Mouse (Mus musculus) mouse embryonic stem cell (cell line): ENCODE results near the gene Ksr1.

Experiments used
- in situ Hi-C, 2 experiments: fragments of 300-500 bp; cut with MboI; formaldehyde crosslinking; loops; 1 replicate in 1 of 2; 3 replicates in 1 of 2; pipeline ENCODE4 v1.14.3; 2019 to 2020; ENCODE audit warnings: low sequenced_read_pairs in 2 of 2, low pct_unique_long_range_greater_than_20kb in 1 of 2, mixed read lengths in 1 of 2; ENCODE audit not compliant: unreplicated experiment in 1 of 2

Gene Ksr1

DNA sequence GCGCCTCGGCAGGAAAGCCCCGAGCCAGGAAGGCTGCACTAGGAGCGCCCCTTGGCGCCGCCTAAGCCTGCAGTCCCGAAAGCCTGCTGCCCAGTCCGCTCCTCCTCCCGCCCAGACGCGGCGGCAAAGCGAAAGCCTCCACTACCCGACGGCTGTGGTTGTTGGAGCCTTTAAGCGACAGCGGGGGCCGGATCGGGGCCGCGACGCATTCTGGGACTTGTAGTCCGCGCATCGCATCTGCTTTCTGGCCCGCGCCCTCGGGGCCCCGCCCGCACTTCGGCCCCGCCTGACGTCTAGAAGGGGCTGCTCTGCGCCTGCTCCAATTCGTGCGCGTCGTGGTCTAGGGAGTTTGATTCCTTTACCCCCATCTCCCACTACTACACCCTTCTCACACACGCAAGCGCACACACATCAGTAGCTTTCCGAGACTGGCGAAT is at the start of gene Ksr1:
Gene Ksr1 (minus strand): TSS at position 77 of the 437 bp plus-strand sequence.
- in situ Hi-C loops, result no loop called here

DNA sequence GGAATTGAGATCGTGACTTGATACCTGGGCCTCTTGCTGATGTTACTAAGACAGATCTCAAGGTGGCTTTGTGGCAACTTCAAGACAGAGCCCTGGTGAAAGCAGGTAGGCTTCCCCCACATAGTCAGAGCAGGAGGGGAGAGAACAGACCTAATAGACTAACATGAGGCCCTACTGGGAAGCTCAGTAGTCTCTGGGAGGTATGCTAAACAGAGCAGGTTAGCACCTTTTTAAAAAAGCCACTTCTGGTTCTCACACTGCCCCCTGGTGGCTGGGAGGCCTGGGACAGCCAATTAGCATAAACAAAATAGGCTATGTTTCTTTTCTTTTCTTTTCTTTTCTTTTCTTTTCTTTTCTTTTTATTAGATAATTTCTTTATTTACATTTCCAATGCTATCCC is 46.0 kb upstream of the Ksr1 start:
- in situ Hi-C loops, result no loop called here

DNA sequence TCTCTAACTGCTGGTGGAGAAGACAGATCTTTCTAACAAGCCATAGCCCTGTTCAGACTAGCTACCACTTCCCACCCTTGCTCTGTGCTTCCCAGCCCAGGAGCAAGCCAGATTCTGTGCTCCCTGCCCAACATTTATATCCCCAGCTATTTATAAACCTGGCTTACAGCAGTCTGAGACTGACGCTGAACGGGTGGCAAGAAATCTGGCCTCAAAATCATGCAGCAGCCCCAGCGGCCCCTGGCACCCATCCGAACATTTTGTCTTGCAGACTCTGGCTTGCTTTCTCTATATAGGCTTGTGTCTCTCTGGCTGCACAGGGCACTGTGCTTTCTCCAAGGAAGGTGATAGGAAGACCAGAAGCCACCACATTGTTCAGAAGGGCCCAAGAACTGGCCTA is 45.0 kb upstream of the Ksr1 start:
- in situ Hi-C loops, result no loop called here

DNA sequence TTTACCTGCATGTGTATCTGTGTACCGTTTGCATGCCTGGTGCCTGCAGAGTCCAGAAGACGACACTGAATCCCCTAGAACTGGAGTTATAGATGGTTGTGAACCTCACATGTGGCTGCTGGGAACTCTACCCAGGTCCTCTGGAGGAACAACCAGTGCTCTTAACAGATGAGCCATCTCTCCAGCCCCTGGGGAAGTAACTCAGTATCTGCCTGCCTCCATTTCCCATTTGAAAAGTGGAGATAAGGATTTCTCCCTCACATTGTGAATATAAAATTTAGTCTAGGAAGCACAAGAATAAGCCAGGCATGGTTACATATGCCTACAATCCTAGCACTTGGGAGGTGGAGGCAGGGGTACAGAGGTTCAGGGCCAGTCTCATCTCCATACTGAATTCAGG is 44.0 kb upstream of the Ksr1 start:
- in situ Hi-C loops, result no loop called here

DNA sequence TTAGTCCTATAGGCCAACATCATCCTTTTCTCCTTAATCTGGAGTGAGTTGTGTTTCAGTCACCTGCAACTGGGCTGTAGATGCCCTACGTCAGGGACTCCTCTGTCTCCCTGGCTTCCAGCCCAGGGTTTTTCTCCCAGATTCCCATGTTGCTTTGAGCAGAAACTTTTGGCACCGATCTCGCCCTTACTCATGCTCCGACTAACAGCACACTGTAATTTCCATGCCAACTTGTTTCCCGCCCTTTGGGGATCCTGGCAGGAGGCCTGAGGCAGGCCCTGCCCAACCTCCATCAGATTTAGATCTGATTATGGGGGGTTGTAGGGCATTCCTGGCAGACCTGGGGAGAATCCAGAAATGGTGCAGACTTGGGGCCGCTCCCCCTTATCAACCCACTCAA is 42.0 kb upstream of the Ksr1 start:
- in situ Hi-C loops, result no loop called here

DNA sequence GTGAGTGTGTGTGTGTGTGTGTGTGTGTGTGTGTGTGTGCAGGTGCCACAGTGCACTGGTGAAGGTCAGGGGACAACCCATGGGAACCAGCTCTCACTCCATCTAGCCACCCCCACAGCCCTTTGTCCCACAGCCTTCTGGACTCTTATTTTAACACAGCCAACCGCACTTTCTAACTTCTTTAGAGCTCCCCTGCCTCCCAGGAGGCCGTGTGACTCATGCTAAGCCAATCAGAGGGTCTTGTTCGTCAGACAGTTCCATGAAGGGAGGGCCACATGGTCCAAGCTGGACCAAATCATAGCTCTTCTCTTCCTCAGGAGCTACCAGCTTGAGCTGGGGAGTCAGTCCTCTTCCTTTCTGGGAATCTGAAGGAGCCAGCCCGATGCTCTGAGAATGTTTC is 41.1 kb upstream of the Ksr1 start:
- in situ Hi-C loops, result no loop called here

DNA sequence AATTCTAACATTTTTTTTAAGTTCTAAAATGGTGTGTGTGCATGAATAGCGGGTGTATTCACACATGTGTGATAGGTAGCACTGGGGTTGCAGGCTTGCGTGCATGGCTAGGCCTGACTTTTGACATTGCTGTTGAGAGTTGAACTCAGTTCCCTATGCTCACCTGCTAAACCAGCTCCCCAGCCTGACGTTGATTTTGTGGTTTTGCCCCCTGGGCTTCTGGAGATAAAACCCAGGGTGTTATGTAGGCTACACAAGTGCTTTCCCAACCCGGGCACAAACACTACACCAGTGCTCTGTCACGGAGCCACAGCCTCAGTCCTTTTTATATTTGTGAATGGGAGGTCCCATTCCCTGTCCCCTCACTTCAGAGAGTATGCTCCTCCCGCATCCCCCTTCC is 39.5 kb upstream of the Ksr1 start:
- in situ Hi-C loops, result no loop called here

DNA sequence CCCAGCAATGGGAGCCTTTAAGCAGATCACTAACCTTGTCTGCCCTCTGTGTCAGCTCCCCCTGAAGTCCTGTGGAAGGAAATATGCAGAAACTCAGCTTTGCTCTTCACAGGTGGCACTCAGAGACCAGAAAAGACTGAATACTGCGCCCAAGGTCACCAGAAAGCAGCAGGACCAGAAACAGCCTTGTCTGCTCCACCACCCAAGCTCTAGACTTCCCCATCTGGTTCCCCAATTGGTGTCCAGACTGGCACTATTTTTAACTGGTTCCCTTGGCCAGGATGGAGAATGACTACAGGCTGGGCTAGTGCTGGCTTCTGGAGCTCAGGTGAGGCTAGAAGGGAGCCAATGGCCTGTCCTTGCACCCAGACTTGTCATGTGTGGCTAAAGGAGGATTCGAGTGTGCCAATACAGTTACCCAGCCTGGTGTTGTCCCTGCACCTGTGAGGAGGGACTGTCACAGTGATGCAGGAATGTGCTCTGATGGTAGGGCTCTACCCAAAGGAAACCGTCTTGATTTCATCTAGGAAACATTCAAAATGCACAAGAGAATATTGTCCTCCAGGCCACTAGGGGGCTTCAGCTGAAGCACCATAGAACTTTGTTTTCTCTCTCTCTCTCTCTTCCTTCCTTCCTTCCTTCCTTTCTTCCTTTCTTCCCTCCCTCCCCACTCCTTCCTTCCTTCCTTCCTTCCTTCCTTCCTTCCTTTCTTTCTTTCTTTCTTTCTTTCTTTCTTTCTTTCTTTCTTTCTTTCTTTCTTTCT is 38.1 kb upstream of the Ksr1 start:
- in situ Hi-C loops, result no loop called here

DNA sequence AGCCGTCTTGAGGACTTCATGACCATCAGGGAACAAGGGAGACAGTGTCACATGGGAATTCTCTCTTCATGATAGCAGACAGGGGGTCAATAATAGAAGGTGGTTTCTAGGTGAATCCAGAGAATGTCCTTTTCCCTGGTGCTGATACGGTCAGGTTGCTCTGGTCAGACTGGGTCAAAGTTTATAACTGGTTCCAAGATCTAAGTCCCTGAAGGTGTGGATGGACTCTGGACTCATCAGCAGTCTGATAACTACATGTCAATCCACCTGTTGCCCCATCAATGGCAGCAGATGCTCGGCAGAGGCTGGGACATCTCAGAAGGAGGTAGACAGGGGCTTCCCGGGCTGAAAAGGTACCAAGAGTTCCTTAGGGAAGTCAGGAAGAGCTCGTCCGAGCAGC is 37.2 kb upstream of the Ksr1 start:
- in situ Hi-C loops, result no loop called here

DNA sequence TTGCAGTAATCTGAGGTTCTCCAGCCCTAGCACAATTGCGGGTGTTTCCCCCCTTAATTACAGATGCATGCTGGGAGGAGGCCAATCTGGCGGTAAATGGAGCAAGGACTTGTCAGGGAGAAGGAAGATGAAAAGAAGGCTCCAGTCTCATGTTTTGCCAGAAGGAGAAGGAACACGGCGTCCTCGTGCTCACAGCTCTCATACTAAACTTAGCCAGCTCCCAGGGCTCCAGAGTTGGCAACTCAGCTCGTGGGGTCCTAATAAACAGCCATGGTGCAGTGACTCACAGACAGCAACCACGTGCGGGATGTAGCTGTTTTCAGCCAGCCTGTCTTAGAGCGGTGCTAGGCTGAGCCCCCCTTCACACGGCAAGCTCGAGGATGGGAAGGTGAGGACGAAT is 36.7 kb upstream of the Ksr1 start:
- in situ Hi-C loops, result no loop called here

DNA sequence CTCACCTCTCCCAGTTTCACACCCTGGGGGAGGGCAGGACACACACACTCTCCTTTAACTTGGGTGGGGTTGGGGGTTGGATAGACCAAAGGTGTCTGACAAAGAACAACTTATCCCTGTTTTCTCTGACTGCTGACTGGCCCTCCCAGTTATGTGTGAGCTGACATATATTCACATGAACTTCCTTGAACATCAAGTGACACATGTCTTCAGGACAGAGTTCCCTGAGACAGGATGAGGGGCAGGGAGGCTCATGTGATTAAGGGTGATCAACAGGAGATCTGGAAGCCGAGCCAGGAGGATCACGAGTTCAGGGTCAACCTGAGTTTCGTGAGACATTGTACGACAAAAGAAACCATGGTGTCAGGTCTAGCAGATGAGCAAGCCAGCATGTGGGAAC is 35.7 kb upstream of the Ksr1 start:
- in situ Hi-C loops, result no loop called here

DNA sequence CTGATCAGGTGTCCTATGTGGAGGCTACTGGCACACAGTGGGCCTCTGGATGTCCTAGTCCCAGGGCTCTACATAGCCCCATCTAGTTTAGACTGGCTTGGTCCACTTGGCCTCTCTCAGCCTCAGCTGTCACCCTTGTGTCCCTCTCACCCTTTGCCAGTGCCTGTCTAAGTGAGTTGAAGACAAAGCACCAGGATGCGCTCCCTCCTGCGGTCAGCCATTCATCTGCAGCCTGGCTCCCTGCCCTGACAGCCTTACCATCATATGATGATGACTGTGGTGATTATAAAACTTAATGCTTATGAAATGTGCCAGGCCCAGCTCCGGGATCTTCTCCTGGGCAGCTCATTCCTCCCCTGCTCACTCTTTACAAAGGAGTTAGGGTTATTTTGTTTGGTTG is 30.5 kb upstream of the Ksr1 start:
- in situ Hi-C loops, result no loop called here

DNA sequence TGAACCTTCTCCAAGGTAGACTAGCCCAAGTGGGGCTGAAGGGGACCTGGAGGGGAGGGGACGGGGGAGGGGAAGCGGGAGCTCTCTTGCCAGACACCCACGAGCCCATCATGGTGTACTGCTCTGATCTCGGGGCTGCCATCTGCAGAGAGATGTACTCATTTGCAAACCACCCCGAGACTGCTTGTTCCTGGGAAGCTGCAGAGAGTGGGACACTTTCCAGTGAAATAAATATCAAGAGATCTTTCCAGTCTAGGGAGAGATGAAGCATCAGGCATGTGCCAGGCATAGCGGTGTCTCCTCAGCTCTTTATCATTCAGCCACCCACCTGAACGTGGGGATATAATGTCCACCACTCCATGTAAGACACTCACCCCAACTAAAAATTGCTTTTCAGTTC is 25.8 kb upstream of the Ksr1 start:
- in situ Hi-C loops, result no loop called here

DNA sequence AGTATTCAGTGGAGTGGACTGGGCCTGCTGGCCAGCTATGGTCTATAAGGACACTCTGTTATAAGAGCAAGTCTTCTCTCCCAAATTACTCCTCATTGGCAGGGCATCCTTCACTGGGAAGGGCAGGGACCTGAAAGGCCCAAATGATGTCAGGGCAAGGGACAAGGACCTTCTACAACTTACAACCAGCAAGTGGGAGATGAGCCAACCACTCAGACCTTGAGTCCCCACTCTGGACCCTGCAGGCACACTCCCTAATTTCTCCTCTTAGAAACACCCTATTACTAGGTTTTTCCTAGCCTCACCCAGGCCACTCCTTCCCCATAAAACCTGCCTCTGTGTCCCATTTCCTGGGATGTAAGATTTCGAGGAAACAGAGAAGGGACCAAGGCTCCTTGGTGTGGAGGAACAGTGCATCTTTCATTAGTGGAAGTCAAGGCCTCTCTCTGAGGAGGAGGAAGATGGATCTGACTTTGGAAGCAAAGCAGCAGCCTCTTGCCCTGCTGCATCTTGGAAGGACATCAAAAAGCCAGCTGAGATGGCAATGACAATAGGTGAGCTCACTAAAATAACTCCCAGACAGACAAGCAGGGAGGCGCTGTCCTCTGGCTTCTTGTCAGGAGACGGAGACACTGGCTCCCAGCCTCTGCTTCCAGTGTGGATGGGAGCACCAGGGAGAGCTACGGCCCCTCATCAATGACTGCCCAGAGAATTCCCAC is 20.5 kb upstream of the Ksr1 start:
- in situ Hi-C loops, result no loop called here

DNA sequence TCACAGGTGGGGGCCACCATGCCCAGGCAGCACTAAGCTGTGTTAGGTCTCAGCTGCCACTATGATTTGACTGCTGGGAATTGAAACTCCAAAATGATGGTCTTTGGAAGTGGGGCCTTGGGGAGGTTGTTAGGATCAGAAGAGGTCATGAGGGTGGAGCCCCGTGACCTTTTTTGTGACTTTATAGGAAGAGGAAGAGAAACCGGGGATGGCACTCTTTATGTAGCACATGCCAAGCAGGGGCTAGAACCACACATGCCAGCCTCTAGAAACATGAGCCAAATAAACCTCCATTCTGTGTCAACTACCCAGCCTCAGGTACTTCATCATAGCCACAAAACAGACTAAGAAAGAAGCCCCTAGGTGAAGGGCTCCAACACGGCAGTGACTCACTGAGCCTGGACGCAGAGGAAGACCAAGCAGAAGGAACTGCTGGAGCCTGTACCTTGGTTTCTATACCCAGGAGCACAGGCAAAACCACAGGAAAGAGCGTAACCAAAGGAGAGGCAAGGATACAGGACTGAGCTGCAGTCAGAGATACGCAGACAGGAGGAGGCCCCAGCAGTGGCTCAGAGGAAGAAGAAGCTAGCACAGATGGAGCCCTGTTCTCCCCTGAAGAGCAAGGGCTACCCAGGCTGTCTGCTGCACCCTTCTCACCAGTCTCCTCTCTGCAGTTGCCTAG is 15.0 kb upstream of the Ksr1 start:
- in situ Hi-C loops, result no loop called here

DNA sequence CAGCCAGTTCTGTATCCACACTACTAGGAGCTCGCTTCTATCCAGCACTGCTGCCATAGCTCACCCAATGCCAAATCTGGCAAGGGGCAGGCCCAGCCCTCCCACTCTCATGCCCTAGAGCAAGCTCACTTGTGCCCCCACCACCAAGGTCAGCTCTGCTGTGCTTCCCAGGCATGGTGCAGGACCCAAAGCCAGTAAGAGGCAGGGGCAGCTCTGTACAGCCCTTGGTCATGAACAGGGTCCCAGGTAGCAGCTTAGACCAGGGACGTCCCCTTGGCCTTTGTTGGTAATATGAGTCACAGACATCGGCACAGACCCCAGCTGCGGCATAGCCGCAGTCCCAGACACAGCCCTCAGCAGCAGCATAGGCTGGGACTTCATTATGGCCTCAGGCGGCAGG is 13.9 kb upstream of the Ksr1 start:
- in situ Hi-C loops, result no loop called here

DNA sequence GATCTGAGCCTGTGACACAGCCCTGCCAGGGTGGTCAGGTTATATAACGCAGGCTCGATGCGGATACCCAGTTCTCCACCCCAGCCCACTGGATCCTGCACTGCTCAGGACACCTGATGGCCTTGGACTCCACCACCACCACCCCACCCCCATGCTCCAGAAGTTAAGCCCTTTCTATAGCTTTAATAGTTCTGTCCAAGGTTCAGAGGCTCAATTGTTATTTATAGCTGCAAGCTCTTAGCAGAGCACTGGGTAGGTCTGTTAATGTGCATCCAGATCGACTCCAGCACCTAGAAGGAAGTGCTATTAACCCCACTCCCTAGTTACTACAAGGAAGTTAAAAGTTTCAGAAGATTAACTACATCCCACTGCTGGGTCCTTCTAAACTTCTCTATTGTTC is 11.5 kb upstream of the Ksr1 start:
- in situ Hi-C loops, result no loop called here

DNA sequence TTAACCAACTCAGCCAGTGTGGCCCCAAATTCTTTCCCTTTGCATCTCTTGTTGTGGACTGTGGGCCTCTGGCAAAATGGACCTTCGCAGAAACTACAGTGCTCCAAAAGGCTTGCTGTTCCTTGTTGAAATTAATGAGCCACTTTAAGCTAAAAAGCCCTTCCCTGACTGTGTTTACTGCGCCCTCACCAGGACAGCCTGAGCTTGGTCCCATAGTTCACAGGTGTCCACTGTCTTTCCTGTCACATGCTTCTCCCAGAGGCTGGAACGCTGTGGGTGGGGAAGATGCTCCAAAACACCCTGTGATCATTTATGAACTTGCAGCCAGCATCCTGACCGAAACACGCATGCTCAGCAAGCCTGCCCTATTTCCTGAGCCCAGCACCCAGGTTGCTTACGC is 9.1 kb upstream of the Ksr1 start:
- in situ Hi-C loops, result no loop called here

DNA sequence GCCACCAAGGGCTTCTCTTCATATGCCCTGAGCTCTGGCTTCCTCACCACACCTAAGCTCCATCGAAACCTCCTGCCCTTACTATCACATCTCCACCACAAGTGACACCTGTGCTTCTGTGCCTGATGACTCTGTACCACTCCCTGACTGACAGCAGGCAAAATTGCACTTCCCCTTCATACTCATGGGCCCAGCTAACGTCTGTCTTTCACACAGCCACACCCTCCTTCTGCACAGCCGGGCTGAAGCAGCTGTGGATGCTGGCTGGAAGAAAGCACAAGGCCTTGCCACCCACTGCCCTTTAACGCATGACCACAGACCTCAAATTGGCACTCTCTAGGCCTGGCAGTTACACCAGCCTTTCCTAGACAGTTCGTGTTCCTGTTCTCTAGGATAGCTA is 6.5 kb upstream of the Ksr1 start:
- in situ Hi-C loops, result no loop called here

DNA sequence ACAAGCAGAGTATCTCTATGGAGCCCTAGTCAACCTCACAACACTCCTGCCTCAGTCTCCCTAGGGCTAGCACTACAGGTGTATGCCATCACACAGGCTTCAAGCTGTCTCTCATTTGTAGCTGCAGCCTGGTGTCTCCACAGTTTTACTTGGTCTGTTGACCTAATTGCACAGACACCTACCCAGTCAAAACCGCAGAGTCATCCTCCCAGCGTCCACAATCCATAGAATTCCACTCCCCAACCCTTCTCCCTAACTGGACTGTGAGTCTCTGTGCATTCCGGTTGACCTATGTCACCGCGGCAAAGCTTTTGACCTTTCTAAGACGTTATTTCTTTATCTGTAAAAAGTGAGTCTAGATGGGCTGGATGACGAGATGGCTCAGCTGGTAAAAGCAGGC is 5.7 kb upstream of the Ksr1 start:
- in situ Hi-C loops, result no loop called here
